Mouse (Mus musculus) left cerebral cortex, postnatal 36 days (tissue): ENCODE measurements around the gene Gpr143. TPM values are rescaled to one million over a fixed set of nuclear protein-coding genes. Genes with fewer than 3 reads are reported as not detected.

Experiments used
- DNase-seq, 2 experiments: peaks; one replicate each; pipeline ENCODE4 v3.0.0; 2021 to 2022; ENCODE audit warnings: low spot score in 2 of 2, mixed read lengths in 1 of 2
- intact Hi-C: fragments of 180-260 bp; cut with DNase I; formaldehyde crosslinking; loops from one replicate; pipeline ENCODE4 v1.15.1; 2025
- total RNA-seq, 2 experiments: library from RNA; stranded (reverse); gene quantifications; 2 replicates each; pipeline ENCODE4 v1.2.3; 2021

Gpr143 gene
- total RNA-seq, 2 experiments from 2014 or later: 0.47 TPM; not detected in 1

- intact Hi-C loops: no loop called here
- DNase-seq: no peak
Measured at GRCm38 (mm10) chrX:152855076-152855772, 73.5 kb downstream of the Gpr143 start.

Other genes starting within 250 kb of the Gpr143 start
- not detected for gene Cldn34a, start 218.6 kb upstream of the Gpr143 start, total RNA-seq
- gene Shroom2, start 12.5 kb upstream of the Gpr143 start, total RNA-seq: 100 to 1,000 TPM; 113 to 115 TPM
- 1 to 10 TPM; 1.6 to 2.1 TPM for gene Usp51, start 224.5 kb downstream of the Gpr143 start, total RNA-seq